Mouse (Mus musculus): ENCODE results near the gene Impdh2. TPM values are rescaled to one million over a fixed set of nuclear protein-coding genes. Genes with fewer than 3 reads are reported as not detected.

Gene Impdh2
- total RNA-seq, 2 experiments from 2014 or later: 61.3 to 63.2 TPM

GRCm38 (mm10) chr9:108569381-108570206 is 9.5 kb downstream of the Impdh2 start, which contains the start of gene Dalrd3:
Gene Dalrd3, plus strand, starts transcription at chr9:108569886.
- peak; percentile 88 for DNase-seq (ENCODE audit: low spot score)

GRCm38 (mm10) chr9:108570207-108570896 is 10.3 kb downstream of the Impdh2 start:
- peak; percentile 66 for DNase-seq (ENCODE audit: low spot score)

DNA sequence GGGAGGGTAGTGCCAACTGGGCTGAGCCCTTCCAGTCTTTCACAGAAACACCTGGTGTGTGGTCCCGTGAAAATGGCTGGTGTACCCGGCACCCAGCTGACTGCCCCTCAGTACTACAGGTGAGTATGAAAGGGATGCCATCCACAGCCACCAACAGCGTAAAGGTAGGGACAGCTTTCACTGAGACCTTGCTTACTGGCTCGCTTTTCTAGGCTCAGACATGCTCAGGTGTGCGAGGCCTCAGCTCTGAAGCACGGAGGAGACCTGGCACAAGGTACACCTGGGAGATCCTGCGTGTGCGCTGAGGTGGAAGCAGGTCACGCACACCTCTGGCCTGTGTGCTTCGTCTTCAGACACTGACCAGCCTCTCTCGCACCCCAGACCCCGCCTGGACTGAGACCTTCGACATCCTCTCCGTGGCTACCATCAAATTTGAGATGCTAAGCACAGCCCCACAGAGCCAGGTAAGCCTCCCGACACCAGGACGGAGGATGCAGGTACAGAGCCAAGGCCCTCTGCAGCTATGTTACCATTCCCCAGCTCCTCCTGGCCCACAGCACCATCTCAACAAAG is 11.4 kb downstream of the Impdh2 start:
- DNase-seq (ENCODE audit: low spot score): no peak

DNA sequence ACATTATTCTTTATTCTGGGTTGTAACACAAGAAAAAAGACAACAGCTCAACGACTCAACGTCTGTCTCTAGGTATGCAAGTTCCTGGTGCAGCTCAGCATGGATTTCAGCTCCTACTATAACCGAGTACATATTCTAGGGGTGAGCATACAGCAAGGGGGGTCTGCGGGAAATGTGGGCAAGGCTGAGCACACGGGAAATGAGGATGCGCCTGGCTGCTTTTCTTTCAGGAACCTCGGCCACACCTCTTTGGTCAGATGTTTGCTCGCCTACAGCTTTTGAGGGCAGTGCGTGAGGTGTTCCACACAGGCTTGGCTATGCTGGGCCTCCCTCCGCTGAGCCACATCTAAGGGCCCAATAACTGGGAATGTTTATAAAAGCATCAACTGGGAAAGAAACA is 12.2 kb downstream of the Impdh2 start:
- no peak for DNase-seq (ENCODE audit: low spot score)

DNA sequence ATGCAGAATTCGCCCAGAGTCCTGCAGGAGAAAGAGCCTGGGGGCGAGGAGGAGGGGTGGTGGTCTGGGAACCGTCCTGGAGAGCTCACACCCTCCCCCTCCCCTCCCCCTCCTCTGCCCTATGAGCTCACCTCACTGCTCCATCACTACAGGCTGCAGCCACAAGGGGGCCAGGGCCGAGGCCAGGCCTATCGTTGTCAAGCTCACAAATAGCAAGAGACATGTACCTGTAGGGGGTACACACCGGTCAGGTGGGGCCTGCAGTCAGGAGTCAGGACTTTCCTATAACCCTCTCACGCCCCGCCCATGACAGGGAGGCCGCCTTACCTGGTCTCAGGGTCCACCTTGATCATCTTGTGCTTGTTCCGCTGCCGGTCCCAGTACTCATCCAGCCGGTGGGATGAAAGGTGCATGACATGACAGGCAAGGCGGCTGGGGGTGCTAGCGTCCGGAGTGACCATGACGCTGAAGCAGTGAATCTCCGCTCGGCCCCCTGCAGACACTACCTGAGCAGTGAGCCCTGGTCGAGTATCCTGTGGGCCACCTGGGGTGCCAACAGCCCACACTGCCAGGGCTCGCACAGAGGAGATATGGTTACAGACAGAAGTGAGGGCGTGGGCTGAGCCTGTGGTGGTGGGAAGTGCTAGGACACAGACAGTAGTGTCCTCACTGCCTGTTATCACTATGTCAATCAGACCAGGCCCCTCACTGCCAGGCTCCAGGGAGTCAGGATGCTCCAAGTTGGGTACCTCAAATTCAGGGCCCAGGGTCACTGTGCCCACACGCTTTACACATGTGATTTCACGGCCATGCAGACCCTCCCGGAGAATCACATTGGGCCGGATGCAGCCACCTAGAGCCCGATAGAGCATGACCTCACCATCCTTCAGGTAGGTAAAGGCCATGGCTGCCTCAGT is 13.9 kb downstream of the Impdh2 start:
- peak; percentile 30 for DNase-seq (ENCODE audit: low spot score)

DNA sequence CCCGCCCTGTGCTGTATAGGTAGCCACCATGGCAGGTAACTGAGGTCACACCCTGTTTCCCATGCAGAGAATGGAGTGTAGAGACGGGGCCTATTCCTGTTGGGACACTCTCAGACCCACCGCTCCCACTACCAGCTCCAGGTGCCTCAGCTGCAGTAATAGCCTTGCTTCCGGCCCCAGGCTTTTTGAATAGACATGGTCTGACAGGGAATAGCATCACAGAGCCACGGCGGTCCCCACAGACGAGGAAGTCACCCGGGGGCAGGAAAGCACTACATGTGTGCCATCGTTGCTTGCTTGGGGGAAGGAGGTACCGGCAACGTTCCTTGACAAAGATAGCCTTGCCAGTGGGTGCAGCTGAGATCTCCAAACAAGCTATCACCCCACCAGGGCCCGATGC is 14.8 kb downstream of the Impdh2 start:
- DNase-seq (ENCODE audit: low spot score): no peak

DNA sequence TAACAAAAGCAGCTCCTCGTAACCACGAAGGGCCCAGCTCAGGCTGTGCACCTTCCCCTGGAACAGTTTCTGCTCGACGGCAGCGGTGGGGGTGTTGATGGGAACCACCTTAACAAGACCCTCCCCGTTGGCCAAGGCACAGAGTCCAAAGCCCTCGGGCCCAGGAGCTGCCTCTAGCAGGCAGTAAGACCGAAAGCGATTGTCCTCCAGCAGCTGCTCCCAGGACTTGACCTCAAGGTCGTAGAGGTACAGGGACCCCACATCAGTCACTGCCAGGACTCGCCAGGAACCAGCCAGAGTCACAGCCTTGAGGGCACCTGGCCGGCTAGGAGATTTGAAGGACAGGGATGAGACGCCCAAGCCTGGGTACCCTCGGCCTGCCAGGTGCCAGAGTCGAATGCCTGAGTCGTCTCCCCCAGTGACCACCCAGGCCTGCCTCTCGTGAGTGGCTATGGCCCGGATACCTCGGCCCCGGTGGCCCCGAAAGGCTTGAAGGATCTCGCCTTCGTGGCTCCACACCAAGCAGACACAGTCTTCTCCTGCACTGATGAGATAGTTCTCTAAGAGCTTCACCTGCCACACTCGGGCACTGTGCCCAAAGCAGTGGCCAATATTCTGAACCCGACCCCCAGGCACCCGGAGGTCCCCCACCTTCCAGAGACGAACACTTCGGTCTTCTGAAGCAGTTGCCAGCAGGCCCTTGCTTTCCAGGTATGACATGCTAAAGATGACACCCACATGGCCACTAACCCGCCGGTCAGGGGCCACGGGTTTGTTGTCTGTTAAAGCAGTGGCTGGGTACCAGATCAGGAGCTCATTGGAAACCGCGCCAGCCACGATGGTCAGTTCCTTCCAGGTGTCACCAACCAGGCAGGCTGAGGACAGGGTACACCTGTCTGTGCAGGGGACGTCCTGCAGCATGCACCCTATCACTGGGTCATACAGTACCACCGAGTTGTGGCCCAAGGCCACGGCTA is 15.5 kb downstream of the Impdh2 start:
- DNase-seq (ENCODE audit: low spot score): no peak

GRCm38 (mm10) chr9:108577025-108577424 is 16.9 kb downstream of the Impdh2 start:
- DNase-seq (ENCODE audit: low spot score): no peak

DNA sequence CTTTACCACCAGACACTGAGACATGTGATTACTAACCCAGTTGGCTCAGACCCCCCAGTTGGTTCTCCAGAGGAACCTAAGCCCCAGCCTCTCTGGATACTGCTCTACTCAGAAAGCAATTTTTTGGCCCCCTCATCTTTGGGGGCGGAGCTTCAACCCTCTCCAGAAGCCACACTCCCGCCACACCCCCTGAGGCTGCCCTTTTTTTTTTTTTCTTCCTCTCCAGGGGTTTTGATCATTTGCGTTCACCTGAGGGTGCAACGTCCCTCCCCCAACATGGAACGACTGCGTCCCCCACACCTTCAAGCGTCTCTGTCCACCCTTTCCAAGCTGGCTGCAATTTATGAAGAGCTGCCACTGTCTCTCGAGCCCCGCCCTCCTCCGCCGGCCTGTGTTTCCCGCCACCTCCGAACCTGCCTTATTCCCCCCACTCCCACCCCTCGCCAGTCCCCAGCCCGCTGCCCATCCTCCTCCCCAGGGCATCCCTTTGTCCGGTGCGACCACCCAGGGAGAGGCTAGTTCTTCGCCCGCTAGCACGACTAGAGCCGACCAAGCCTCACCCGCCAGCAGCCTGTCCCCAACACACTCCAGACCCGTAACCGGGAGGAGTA is 18.0 kb downstream of the Impdh2 start:
- peak; percentile 75 for DNase-seq (ENCODE audit: low spot score)

DNA sequence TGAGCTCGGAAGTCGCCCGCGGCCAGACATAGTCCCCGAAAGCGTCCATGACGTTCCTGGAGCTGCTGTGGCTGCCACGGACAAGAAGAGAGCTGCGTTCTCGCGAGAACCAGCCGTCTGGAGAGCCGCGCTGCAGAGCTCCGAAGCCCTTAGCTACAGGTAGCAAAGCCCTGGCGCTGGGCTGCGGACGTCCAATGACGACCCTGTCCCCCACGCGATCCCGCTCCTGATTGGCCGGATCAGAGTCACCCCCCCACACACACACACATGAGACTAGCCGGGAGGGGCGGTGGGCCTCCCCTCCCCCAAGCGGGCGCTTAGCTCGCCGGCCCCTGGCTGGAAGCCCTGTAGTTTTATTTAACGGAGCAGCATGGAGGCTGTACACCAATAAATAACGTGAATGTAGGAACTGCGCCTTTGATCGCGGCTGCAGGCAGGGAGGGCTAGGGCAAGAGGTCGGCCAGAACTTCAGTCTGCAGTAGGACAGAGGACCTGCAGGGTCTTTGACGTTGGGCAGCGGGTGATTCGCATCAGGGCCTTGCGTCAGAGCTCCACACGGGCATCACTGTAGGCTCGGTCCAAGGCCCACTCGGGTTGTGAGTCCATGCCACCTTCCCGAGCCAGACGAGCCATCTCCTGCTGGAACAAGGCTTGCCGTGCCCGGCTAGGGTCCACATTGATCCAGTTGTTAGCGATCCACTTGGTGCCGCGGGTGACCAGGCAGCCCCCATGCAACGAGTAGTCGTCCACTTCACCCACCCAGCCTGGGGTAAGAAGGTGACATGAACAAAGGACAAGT is 18.7 kb downstream of the Impdh2 start, which contains the start of gene Wdr6:
Gene Wdr6 (minus strand): TSS at position 195 of the 799 bp plus-strand sequence.
- peak; percentile 90 for DNase-seq (ENCODE audit: low spot score)

- no peak for DNase-seq (ENCODE audit: low spot score)
Measured at GRCm38 (mm10) chr9:108579344-108579690, 19.2 kb downstream of the Impdh2 start.

GRCm38 (mm10) chr9:108587571-108588180 is 27.6 kb downstream of the Impdh2 start:
- peak; percentile 52 for DNase-seq (ENCODE audit: low spot score)

- DNase-seq (ENCODE audit: low spot score): no peak
Measured at GRCm38 (mm10) chr9:108589229-108589628, 29.1 kb downstream of the Impdh2 start.

- no peak for DNase-seq (ENCODE audit: low spot score)
Measured at GRCm38 (mm10) chr9:108591462-108591861, 31.4 kb downstream of the Impdh2 start.

- DNase-seq (ENCODE audit: low spot score): no peak
Measured at GRCm38 (mm10) chr9:108594354-108594753, 34.3 kb downstream of the Impdh2 start.

- DNase-seq (ENCODE audit: low spot score): peak; percentile 47
Measured at GRCm38 (mm10) chr9:108596998-108597764, 37.1 kb downstream of the Impdh2 start, which contains the start of gene P4htm. Gene P4htm, minus strand, starts transcription at chr9:108597667.

- DNase-seq (ENCODE audit: low spot score): no peak
Measured at GRCm38 (mm10) chr9:108599021-108599566, 39.0 kb downstream of the Impdh2 start.

All from gastrocnemius, adult 18-20 months (tissue).